Mouse (Mus musculus) stomach, embryonic 16.5 days (tissue): Measurements from ENCODE around the gene Nppb. TPM values are rescaled to one million over a fixed set of nuclear protein-coding genes. Genes with fewer than 3 reads are reported as not detected.

Source experiments
- ATAC-seq: fragments of 200-750 bp; cut with Nextera tagmentation; 2 replicates; pipeline ENCODE4 v1.8.0; 2017; ENCODE audit warnings: moderate number of reproducible peaks, moderate TSS enrichment; ENCODE audit not compliant: insufficient read depth, low FRiP score
- H3K27ac ChIP-seq: fragments of 300-500 bp; sonication (generic); 2 replicates; pipeline ENCODE4 v1.5.1; 2014; ENCODE audit warnings: low read length
- H3K27me3 ChIP-seq: fragments of 300-500 bp; sonication (generic); 2 replicates; pipeline ENCODE4 v1.6.1; 2014; ENCODE audit warnings: low read length, control low read depth, mixed read lengths; ENCODE audit not compliant: control insufficient read depth, insufficient read depth
- H3K36me3 ChIP-seq: fragments of 300-500 bp; sonication (generic); 2 replicates; pipeline ENCODE4 v1.6.1; 2014; ENCODE audit warnings: low read length; ENCODE audit not compliant: control insufficient read depth, insufficient read depth
- H3K4me1 ChIP-seq: fragments of 300-500 bp; sonication (generic); 2 replicates; pipeline ENCODE4 v1.6.1; 2014; ENCODE audit warnings: low read length, control low read depth, mixed read lengths; ENCODE audit not compliant: control insufficient read depth, insufficient read depth
- H3K4me2 ChIP-seq: fragments of 300-500 bp; sonication (generic); 2 replicates; pipeline ENCODE4 v1.6.1; 2014; ENCODE audit warnings: low read depth, low read length, mixed read lengths
- H3K4me3 ChIP-seq: fragments of 300-500 bp; sonication (generic); replicated peaks from 2 replicates; pipeline ENCODE4 v1.5.1; 2014; ENCODE audit warnings: mild to moderate bottlenecking, low read length
- H3K9ac ChIP-seq: fragments of 300-500 bp; sonication (generic); 2 replicates; pipeline ENCODE4 v1.6.1; 2014; ENCODE audit warnings: low read length
- H3K9me3 ChIP-seq: fragments of 300-500 bp; sonication (generic); replicated peaks from 2 replicates; pipeline ENCODE4 v1.6.1; 2016; ENCODE audit warnings: low read length, control low read depth; ENCODE audit not compliant: control insufficient read depth
- WGBS: fragments of 180-500 bp; shearing (Covaris S2); extraction: QIAGEN DNeasy Blood & Tissue Kit; methylation state at CpG from one replicate; pipeline ENCODE4 v1.1.7; 2014; 5-methylcytosine and 5-hydroxymethylcytosine counted together
- polyA plus RNA-seq: library from polyadenylated mRNA; unstranded; fragments of >200 nt; fragmentation: Nextera tagmentation; extraction: Ambion mirVana; gene quantifications from 2 replicates; pipeline ENCODE4 v1.2.1, GENCODE M21; 2015

The Nppb gene
- polyA plus RNA-seq, 1 experiment from 2014 or later, result not detected

DNA sequence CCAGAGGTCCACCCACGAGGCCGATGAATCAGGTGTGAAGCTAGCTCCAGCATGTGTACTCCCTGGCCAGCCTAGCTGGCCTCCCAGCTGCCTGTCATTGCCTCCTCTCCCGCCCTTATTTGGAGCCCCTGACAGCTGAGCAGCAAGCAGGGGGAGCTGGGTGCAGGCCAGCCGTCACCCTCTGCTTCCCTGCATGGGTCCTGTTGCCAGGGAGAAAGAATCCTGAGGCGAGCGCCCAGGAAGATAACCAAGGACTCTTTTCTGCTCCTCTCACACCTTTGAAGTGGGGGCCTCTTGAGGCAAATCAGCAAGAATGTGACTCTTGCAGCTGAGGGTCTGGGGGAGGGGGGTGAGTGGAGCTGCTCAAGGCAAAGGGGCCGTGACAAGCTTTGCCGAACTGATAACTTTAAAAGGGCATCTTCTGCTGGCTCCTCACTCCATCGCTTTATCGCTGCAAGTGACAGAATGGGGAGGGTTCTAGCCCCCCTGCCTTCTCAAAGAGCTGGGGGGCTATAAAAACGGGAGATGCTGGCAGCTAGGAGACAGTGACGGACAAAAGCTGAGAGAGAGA lies 14.7 kb downstream of the Nppb start, which contains the start of gene Nppa:
Nppa (plus strand) TSS at position 521 of the 571 bp plus-strand sequence.
- Histone ChIP-seq H3K36me3 (no peaks in the 10 kb centered on the region), H3K4me2 (no peak within 1 kb of the TSS), H3K27me3 (no peaks in the 10 kb centered on the region), H3K9me3 (no peaks in the 10 kb centered on the region), H3K27ac (no peak within 1 kb of the TSS), H3K9ac (no peak within 1 kb of the TSS), H3K4me3 (no peak within 1 kb of the TSS), H3K4me1 (no peaks in the 10 kb centered on the region)
- ATAC-seq, result no peak
- WGBS, result 34% methylated on average over 12 of the region's 12 CpGs

DNA sequence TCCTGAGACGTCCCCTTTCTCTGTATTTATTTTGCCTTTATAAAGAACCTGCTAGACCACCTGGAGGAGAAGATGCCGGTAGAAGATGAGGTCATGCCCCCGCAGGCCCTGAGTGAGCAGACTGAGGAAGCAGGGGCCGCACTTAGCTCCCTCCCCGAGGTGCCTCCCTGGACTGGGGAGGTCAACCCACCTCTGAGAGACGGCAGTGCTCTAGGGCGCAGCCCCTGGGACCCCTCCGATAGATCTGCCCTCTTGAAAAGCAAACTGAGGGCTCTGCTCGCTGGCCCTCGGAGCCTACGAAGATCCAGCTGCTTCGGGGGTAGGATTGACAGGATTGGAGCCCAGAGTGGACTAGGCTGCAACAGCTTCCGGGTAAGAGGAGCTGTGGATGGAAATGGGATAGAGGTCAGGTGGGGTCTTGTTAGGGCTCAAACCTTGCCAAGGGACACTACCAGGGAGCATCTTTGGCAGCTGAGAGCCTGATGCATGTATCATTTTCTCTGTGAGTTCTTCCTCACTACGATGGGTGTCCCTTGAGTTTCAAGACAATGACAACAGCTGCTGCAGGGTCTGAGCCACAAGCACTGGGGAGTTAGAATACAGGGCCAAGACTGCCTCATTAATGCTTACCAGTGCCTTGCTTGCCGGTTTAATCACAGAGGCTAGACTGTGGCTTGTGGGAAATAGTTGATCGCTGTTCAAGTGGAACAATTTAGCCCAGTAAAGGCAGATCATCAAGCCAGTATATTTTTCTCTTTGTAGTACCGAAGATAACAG lies 15.6 kb downstream of the Nppb start:
- ATAC-seq, result no peak
- Histone ChIP-seq H3K4me2 (no peak overlapping the region), H3K9me3 (no peaks in the 10 kb centered on the region), H3K9ac (no peak overlapping the region), H3K27me3 (no peaks in the 10 kb centered on the region), H3K4me1 (no peaks in the 10 kb centered on the region), H3K4me3 (no peak overlapping the region), H3K27ac (no peak overlapping the region), H3K36me3 (peaks cover 3% of the 10 kb centered on the region; the same call in 1 of the 2 replicates)
- 79% methylated on average over 17 of the region's 17 CpGs for WGBS

DNA sequence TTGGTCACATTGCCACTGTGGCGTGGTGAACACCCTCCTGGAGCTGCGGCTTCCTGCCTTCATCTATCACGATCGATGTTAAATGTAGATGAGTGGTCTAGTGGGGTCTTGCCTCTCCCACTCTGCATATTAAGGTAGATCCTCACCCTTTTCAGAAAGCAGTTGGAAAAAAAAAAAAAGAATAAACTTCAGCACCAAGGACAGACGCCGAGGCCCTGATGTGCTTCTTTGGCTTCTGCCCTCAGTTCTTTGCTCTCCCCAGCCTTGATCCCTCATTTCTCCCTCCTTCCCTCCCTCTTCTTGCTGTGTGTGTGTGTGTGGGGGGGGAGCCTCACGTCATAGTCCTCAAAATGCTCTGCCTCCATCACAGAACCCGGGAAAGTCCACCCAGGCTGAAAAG lies 16.3 kb downstream of the Nppb start:
- Histone ChIP-seq H3K36me3 (peaks cover 3% of the 10 kb centered on the region; the same call in 1 of the 2 replicates), H3K4me1 (no peaks in the 10 kb centered on the region), H3K4me2 (no peak overlapping the region), H3K9ac (no peak overlapping the region), H3K27me3 (no peaks in the 10 kb centered on the region), H3K4me3 (no peak overlapping the region), H3K9me3 (no peaks in the 10 kb centered on the region), H3K27ac (no peak overlapping the region)
- 42% methylated on average over 8 of the region's 8 CpGs for WGBS
- no peak for ATAC-seq

DNA sequence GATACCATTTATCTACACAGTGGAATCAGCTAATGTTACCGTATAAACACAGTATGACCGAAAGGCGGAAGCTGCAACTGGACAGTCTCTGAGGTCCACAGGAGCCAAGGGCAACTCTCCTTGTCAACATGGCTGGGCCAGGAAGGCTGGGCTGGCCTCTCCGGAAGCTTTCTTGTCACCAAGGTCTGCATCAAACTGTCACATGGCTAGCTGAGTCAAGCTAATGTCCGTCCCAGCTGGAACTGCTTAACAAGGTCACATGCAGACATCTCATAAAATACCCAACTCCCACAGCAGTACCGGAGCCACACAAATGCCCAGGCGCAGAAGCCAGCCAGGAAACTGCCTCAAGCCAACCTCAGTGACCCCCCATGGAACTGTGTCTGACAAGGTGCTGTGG lies 18.8 kb downstream of the Nppb start:
- WGBS, result 87% methylated on average over 7 of the region's 7 CpGs
- H3K4me2 ChIP-seq, result no peak overlapping the region
- H3K36me3 ChIP-seq, result peaks cover 5% of the 10 kb centered on the region; the same call in 1 of the 2 replicates
- no peaks in the 10 kb centered on the region for H3K9me3 ChIP-seq
- H3K9ac ChIP-seq, result no peak overlapping the region
- no peaks in the 10 kb centered on the region for H3K4me1 ChIP-seq
- no peak for ATAC-seq
- H3K27me3 ChIP-seq, result no peaks in the 10 kb centered on the region
- H3K4me3 ChIP-seq, result no peak overlapping the region
- no peak overlapping the region for H3K27ac ChIP-seq

DNA sequence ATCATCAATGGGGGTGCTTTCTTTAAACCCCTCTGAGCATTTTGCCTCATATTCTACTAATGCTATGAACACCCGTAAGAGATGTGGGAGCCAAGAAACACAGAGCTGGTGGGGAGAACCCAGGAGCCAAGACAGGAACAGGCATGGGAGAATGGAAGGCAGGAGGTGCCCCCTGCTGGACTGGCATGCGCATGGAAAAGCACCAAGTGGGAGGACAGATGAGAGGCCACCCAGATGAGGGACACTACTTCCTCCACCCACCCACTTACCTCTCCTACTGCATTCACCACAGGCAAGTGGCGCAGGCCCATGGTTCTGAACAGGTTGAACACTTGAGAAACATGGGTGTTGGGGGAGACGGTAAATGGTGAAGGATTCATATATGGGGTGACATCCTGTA lies 22.8 kb downstream of the Nppb start:
- no peak overlapping the region for H3K27ac ChIP-seq
- WGBS, result 76% methylated on average over 4 of the region's 4 CpGs
- no peak overlapping the region for H3K4me3 ChIP-seq
- H3K4me1 ChIP-seq, result no peaks in the 10 kb centered on the region
- H3K9ac ChIP-seq, result no peak overlapping the region
- no peaks in the 10 kb centered on the region for H3K9me3 ChIP-seq
- H3K4me2 ChIP-seq, result no peak overlapping the region
- H3K27me3 ChIP-seq, result no peaks in the 10 kb centered on the region
- H3K36me3 ChIP-seq, result peaks cover 7% of the 10 kb centered on the region; the same call in 1 of the 2 replicates
- no peak for ATAC-seq

DNA sequence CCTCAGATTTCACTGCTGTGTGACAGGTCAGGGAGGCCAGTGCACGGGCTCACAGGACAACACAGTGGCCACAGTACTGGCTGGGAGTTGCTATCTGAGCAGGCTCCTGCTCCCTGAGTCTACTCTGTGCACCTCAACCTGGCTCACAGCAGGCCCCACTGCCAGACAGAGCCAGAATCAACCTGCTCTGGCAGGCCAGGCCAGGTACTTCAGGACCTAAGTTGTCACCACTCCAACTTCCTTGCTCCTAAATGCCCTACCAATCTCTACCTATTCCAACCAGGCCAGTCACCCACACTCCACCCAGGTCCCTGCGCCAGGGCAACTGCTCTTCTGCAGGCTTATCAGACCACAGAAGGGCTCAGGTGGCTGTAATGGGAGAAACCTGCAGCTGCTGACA lies 24.1 kb downstream of the Nppb start:
- ATAC-seq, result no peak
- Histone ChIP-seq H3K4me2 (no peak overlapping the region), H3K4me3 (no peak overlapping the region), H3K36me3 (peaks cover 14% of the 10 kb centered on the region; the same call in 1 of the 2 replicates), H3K27me3 (no peaks in the 10 kb centered on the region), H3K27ac (no peak overlapping the region), H3K4me1 (no peaks in the 10 kb centered on the region), H3K9ac (no peak overlapping the region), H3K9me3 (no peaks in the 10 kb centered on the region)
- 93% methylated on average over 2 of the region's 2 CpGs for WGBS

DNA sequence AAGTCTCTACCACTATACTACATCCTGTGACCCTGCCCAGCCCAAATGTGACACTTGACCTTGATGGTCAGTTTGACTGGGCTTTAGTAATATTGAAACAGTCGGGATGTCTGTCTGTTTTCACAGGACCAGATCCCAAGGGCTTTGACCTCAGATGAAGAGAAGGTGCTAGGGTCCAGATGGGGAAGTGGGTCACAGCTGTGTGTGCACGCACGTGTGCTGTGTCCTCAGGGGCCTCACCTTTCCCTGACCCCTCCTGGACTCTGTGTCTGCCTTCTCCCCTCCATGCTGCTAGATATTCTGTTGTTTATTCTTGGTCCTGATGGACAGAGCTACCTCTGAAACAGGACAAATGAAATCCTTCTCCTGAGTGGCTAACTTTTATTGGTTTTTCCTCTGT lies 25.7 kb downstream of the Nppb start:
- H3K27me3 ChIP-seq, result no peaks in the 10 kb centered on the region
- ATAC-seq, result no peak
- no peak overlapping the region for H3K9ac ChIP-seq
- no peaks in the 10 kb centered on the region for H3K9me3 ChIP-seq
- peaks cover 11% of the 10 kb centered on the region; the same call in 1 of the 2 replicates for H3K36me3 ChIP-seq
- no peak overlapping the region for H3K27ac ChIP-seq
- no peaks in the 10 kb centered on the region for H3K4me1 ChIP-seq
- no peak overlapping the region for H3K4me2 ChIP-seq
- H3K4me3 ChIP-seq, result no peak overlapping the region
- 78% methylated on average over 3 of the region's 3 CpGs for WGBS

DNA sequence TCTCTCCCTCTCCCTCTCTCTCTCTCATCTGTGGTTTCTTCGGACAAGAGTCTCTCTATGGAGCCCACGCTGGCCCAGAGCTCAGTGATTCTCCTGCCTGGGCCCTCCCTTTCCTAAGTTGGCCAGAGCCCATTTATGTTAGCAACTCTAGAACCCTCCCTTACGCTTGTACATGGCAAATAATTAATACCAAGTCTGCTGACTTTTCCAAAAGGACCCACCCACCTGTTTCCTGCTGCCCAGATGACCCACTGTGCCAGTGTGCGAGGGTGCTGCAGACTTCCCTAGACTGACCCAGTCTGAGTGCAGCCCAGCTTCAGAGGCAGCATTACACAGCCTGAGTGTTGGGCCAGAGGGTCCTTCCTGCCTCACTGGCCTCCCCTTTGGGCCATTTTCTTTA lies 26.6 kb downstream of the Nppb start:
- ATAC-seq, result no peak
- no peak overlapping the region for H3K4me3 ChIP-seq
- H3K9me3 ChIP-seq, result no peaks in the 10 kb centered on the region
- no peak overlapping the region for H3K27ac ChIP-seq
- no peaks in the 10 kb centered on the region for H3K27me3 ChIP-seq
- no peak overlapping the region for H3K9ac ChIP-seq
- no peak overlapping the region for H3K4me2 ChIP-seq
- 94% methylated on average over 4 of the region's 4 CpGs for WGBS
- H3K36me3 ChIP-seq, result peaks cover 12% of the 10 kb centered on the region; the same call in 1 of the 2 replicates
- no peaks in the 10 kb centered on the region for H3K4me1 ChIP-seq

DNA sequence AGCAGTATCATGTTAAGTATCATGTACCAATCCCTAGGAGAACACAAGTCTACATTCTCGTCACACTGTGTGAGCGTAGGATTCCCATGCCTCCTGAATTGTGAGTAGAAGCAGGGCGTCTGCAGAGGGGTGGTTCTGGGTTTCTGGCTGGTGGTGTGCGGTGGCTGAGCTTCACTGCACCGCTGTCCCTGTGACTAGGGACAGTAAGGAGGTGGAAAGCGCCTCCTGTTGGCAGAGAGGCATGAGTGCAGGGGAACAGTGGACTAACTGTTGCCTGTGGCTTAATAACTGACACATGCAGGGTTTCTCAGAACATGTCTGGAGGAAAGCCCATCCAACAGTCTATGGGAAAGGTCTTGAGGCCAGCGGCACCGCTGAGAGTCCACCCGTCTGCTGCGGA lies 29.8 kb downstream of the Nppb start:
- WGBS, result 85% methylated on average over 10 of the region's 10 CpGs
- no peaks in the 10 kb centered on the region for H3K27me3 ChIP-seq
- no peak overlapping the region for H3K4me3 ChIP-seq
- peaks cover 13% of the 10 kb centered on the region; the same call in 1 of the 2 replicates for H3K36me3 ChIP-seq
- no peaks in the 10 kb centered on the region for H3K9me3 ChIP-seq
- no peak overlapping the region for H3K4me2 ChIP-seq
- no peaks in the 10 kb centered on the region for H3K4me1 ChIP-seq
- ATAC-seq, result no peak
- no peak overlapping the region for H3K9ac ChIP-seq
- H3K27ac ChIP-seq, result no peak overlapping the region
